ENCODE assay signal across 11 mouse cellular contexts in the genomic region with DNA sequence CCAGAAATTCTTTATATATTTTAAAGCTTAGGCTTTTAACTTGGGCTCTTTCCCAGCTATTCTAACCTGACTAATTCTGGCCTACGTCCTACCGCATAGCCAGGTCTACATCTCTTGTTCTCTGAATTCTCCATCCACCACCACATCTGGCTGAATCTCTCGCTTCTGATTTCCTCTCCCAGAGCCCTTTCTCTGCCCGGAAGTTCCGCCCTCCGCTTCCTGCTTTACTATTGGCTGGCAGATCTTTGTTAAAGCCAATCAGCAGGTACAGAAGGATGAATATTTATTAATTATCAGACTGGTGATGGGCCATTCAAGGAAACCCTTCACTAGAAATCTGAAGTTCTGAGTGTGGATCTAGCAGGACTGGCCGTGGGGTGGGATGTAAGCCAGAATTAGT. TPM values are rescaled to one million over a fixed set of nuclear protein-coding genes. Genes with fewer than 3 reads are reported as not detected.
DNase-seq lines count a peak whose midpoint lies in the region.
"Had no signal": no experiment of that assay in that cellular context is flagged by ENCODE, and none has a peak within 500 bp of the region (broad histone marks: within the 10 kb centered on the region; RNA-seq: fewer than 3 reads in every experiment).

No protein-coding gene starts in this region.

- peak; percentile 18 for DNase-seq in adrenal gland, postnatal 14 days
- DNase-seq in adrenal gland, postnatal 4 days (ENCODE audit: low spot score in 2 of 2), result no peak
- peak; percentile 39 for DNase-seq in kidney, postnatal 10 days
- no peak for DNase-seq in kidney, adult 11 months
- peak; percentile 26 for DNase-seq in testis, postnatal 14 days (ENCODE audit: low spot score)
- DNase-seq in testis, postnatal 10 days (ENCODE audit: low spot score), result no peak
- no peak for DNase-seq in frontal cortex, postnatal 36 days (ENCODE audit: low spot score in 2 of 2)
- DNase-seq in ovary, adult 18-20 months (ENCODE audit: low spot score), result no peak
- DNase-seq: B cell, adult 2 months; cerebellum, adult 9-10 months; right cerebral cortex, postnatal 14 days had no signal

RNA-seq across cellular contexts. Expression of a gene that starts 27.5 kb away (rescaled TPM):
- 1.4 and 2.4 TPM in 2 replicates for total RNA-seq in adrenal gland, postnatal 14 days (2021)
- total RNA-seq in adrenal gland, postnatal 4 days (2021), result 1 to 10 TPM in 1 of 2 experiments, under 1 TPM in 1; 0.22 to 1.1 TPM

RNA-seq across cellular contexts. Expression of a gene that starts 37.1 kb away (rescaled TPM):
- not detected in 2 replicates for total RNA-seq in adrenal gland, postnatal 14 days (2021)
- under 1 TPM in 1 of 2 experiments, not detected in 1; 0.65 TPM for total RNA-seq in adrenal gland, postnatal 4 days (2021)

Comparison
In these comparisons a context has a peak if more than half of its experiments do, and no peak if none do; other contexts are left out.
1. DNase-seq: peak in adrenal gland, postnatal 14 days (single experiment), kidney, postnatal 10 days (single experiment) and testis, postnatal 14 days (single experiment); none in adrenal gland, postnatal 4 days (0 of 2), kidney, adult 11 months (single experiment), testis, postnatal 10 days (single experiment), frontal cortex, postnatal 36 days (0 of 2) and ovary, adult 18-20 months (single experiment).